Mouse (Mus musculus) hindbrain, embryonic 16.5 days (tissue): Measurements from ENCODE around the gene 3110082I17Rik. TPM values are rescaled to one million over a fixed set of nuclear protein-coding genes. Genes with fewer than 3 reads are reported as not detected.

ENCODE experiments used
- ATAC-seq: fragments of 200-750 bp; cut with Nextera tagmentation; 2 replicates; pipeline ENCODE4 v1.8.0; 2017; ENCODE audit warnings: moderate TSS enrichment, moderate library complexity
- H3K27ac ChIP-seq: fragments of 300-500 bp; sonication (generic); 2 replicates; pipeline ENCODE4 v1.5.1; 2014; ENCODE audit warnings: low read depth, mild to moderate bottlenecking, control low read depth, low read length, moderate library complexity
- H3K27me3 ChIP-seq: fragments of 300-500 bp; sonication (generic); replicated peaks from 2 replicates; pipeline ENCODE4 v1.6.1; 2014; ENCODE audit warnings: low read length; ENCODE audit not compliant: control insufficient read depth, insufficient read depth
- H3K36me3 ChIP-seq: fragments of 300-500 bp; sonication (generic); 2 replicates; pipeline ENCODE4 v1.6.1; 2014; ENCODE audit warnings: mild to moderate bottlenecking, low read length, moderate library complexity, mixed read lengths; ENCODE audit not compliant: control insufficient read depth, insufficient read depth
- H3K4me1 ChIP-seq: fragments of 300-500 bp; sonication (generic); 2 replicates; pipeline ENCODE4 v1.6.1; 2014; ENCODE audit warnings: low read depth, low read length; ENCODE audit not compliant: control insufficient read depth, insufficient read depth
- H3K4me2 ChIP-seq: fragments of 300-500 bp; sonication (generic); 2 replicates; pipeline ENCODE4 v1.6.1; 2014; ENCODE audit warnings: mild to moderate bottlenecking, low read length, control low read depth, moderate library complexity
- H3K4me3 ChIP-seq: fragments of 300-500 bp; sonication (generic); 2 replicates; pipeline ENCODE4 v1.5.1; 2014; ENCODE audit warnings: mild to moderate bottlenecking, low read length, control low read depth, moderate library complexity
- H3K9ac ChIP-seq: fragments of 300-500 bp; sonication (generic); 2 replicates; pipeline ENCODE4 v1.6.1; 2014; ENCODE audit warnings: low read depth, mild to moderate bottlenecking, control low read depth, low read length, moderate library complexity
- H3K9me3 ChIP-seq: fragments of 300-500 bp; sonication (generic); 2 replicates; pipeline ENCODE4 v1.6.1; 2014; ENCODE audit warnings: mild to moderate bottlenecking, low read length, moderate library complexity; ENCODE audit not compliant: control insufficient read depth
- WGBS: fragments of 180-500 bp; shearing (Covaris S2); extraction: QIAGEN DNeasy Blood & Tissue Kit; methylation state at CpG from one replicate; pipeline ENCODE4 v1.1.7; 2014; 5-methylcytosine and 5-hydroxymethylcytosine counted together
- polyA plus RNA-seq: library from polyadenylated mRNA; unstranded; fragments of >200 nt; fragmentation: Nextera tagmentation; extraction: Ambion mirVana; gene quantifications from 2 replicates; pipeline ENCODE4 v1.2.1, GENCODE M21; 2015

The 3110082I17Rik gene
- 18.4 and 20.3 TPM in 2 replicates for polyA plus RNA-seq

DNA sequence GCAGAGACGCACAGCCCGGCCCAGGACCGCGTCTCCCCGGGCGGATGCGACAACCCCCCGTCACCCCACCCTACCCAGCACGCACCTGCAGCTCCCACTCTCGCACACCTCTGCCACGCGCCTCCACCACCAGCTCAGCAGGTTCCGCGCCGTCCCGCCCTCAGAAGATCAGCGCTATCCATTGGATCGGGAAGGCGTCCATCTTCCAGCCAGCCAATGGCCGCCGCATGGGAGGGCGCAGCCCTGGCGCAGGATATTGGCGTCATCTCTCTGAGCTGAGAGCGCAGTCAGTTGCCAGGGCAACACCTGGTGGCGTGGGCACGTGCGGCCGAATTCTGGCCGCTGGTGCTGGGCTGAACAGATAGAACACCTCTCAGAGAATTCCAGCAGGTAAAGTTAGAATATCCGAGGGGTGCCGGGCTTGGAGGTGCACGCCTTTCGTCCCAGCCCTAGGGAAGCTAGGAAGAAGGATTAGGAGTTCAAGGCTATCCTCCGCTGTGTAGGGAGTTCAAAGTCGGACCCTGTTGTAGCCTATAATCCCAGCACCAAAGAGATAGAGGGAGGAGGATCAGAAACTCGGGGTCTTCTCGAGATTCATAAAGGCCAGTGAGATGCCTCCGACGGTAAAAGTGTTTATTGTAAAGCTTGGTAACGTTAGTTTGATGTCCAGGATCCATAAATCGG lies at the start of gene 3110082I17Rik:
TSS of gene 3110082I17Rik (minus strand) at position 144 of the 684 bp plus-strand sequence.
- Histone ChIP-seq H3K4me1 (peaks cover 15% of the 10 kb centered on the region), H3K27me3 (no peaks in the 10 kb centered on the region), H3K36me3 (no peaks in the 10 kb centered on the region), H3K27ac (no peak within 1 kb of the TSS), H3K9ac (peak within 1 kb of the TSS; percentile 71), H3K9me3 (no peaks in the 10 kb centered on the region), H3K4me3 (peak within 1 kb of the TSS; percentile 71), H3K4me2 (peak within 1 kb of the TSS; percentile 94)
- WGBS, result 3% methylated on average over 42 of the region's 42 CpGs
- ATAC-seq, result peak; percentile 99

DNA sequence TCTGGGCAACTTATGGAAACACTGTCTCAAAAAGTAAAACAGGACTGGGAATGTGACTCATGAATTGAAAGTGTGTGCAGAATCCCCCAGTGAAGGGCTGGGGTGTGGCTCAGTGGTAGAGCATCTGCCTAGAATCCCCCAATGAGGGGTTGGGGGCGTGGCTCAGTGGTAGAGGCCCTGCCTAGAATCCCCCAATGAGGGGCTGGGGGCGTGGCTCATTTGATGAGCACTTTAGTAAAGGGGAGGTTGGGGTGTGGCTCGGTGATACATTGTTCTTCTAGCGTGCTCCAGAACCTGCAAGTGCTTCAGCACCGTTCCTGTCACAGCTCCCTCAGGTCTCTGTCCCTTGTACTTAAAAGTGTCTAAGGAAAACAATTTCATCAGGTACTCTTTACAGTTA lies 45.9 kb upstream of the 3110082I17Rik start:
- no peak overlapping the region for H3K9ac ChIP-seq
- H3K27me3 ChIP-seq, result peaks cover 11% of the 10 kb centered on the region
- H3K4me1 ChIP-seq, result no peaks in the 10 kb centered on the region
- no peak overlapping the region for H3K4me2 ChIP-seq
- no peaks in the 10 kb centered on the region for H3K36me3 ChIP-seq
- 15% methylated on average over 5 of the region's 5 CpGs for WGBS
- no peaks in the 10 kb centered on the region for H3K9me3 ChIP-seq
- H3K27ac ChIP-seq, result no peak overlapping the region
- no peak for ATAC-seq
- H3K4me3 ChIP-seq, result no peak overlapping the region

DNA sequence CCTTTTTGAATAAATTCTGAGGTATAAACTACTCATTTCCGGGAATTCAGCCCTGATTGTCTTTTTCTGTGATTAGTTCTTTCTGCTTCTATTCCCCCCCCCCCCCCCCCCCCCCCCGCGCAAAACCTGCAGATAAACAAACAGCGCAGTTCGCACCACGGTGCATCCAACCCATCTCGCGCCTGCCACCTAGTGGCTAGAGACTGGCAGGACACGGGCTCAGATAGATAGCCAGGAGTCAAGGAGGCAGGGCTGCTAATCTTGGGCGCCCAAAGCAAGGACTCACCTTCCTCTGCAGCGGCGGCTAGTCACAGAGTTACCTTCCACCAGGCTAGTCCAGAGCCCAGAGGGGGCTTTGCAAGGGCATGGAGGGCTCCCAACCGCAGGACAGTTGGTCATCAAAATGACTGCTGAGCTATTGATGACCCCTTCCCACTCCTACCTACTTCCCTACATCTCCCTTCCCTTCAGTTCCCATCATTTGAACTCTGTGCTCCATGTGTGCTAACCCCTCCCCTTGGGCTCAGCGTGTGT lies 44.8 kb upstream of the 3110082I17Rik start:
- no peaks in the 10 kb centered on the region for H3K4me1 ChIP-seq
- H3K36me3 ChIP-seq, result no peaks in the 10 kb centered on the region
- no peak overlapping the region for H3K4me3 ChIP-seq
- no peak overlapping the region for H3K9ac ChIP-seq
- 7% methylated on average over 12 of the region's 14 CpGs for WGBS
- 0 out of 2 replicates have a peak, but pooled peaks have one; percentile 24 for ATAC-seq
- H3K9me3 ChIP-seq, result no peaks in the 10 kb centered on the region
- H3K4me2 ChIP-seq, result no peak overlapping the region
- H3K27ac ChIP-seq, result no peak overlapping the region
- peaks cover 7% of the 10 kb centered on the region for H3K27me3 ChIP-seq

DNA sequence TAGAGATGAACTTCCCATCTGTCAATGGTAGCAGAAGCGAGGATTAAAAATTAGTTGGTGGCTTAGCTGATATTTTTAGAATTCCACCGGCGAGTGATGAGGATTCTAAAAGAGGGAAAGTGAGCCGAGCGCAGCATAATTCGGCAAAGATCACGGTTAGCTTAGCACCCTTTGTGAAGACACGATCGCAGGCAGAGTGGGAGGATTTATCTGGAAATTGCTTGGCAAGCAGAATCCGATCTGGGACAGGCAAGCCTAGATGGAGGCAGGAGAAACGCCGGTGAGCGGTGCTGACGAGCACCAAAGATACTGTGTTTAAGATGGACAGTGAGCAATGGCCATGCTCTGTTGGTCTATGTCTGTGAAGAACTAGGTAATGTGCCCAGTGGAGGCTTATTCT lies 42.0 kb upstream of the 3110082I17Rik start:
- peaks cover 7% of the 10 kb centered on the region for H3K27me3 ChIP-seq
- H3K4me3 ChIP-seq, result no peak overlapping the region
- H3K9ac ChIP-seq, result no peak overlapping the region
- 87% methylated on average over 14 of the region's 14 CpGs for WGBS
- H3K27ac ChIP-seq, result no peak overlapping the region
- ATAC-seq, result no peak
- no peak overlapping the region for H3K4me2 ChIP-seq
- H3K9me3 ChIP-seq, result no peaks in the 10 kb centered on the region
- H3K4me1 ChIP-seq, result no peaks in the 10 kb centered on the region
- H3K36me3 ChIP-seq, result no peaks in the 10 kb centered on the region

DNA sequence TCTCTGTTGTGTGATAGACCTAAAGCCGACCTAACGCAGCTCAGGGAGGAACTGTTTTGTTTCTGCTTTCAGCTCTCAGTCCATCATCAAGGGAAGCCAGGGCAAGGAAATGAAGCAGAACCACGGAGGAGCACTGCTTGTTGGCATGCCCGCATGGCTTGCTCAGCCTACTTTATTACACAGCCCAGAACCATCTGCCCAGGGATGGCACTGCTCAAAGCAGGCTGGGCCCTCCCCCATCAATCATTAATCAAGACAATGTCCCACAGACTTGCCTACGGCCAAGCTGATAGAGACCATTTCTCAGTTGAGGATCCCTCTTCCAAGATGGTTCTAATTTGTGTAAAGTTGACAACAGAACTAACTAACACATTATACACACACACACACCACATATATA lies 38.5 kb upstream of the 3110082I17Rik start:
- WGBS, result 50% methylated on average over 5 of the region's 5 CpGs
- Histone ChIP-seq H3K4me3 (no peak overlapping the region), H3K36me3 (no peaks in the 10 kb centered on the region), H3K27ac (no peak overlapping the region), H3K4me1 (no peaks in the 10 kb centered on the region), H3K4me2 (no peak overlapping the region), H3K27me3 (no peaks in the 10 kb centered on the region), H3K9me3 (no peaks in the 10 kb centered on the region), H3K9ac (no peak overlapping the region)
- no peak for ATAC-seq

DNA sequence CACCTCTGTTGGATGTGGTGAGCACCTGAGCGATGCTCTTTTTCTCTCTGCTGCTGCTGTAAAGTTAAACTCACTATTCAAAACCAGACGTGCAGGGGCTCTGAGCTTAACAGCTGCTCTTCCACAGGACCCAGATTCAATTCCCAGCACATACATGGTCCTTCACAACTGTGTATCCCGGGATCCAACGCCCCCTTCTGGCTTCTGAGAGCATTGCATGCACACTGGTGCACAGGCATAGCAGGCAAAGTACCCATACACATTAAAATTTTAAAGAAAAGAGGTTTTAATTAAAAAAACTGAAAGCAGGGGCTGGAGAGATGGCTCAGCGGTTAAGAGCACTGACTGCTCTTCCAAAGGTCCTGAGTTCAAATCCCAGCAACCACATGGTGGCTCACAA lies 36.6 kb upstream of the 3110082I17Rik start:
- H3K4me2 ChIP-seq, result no peak overlapping the region
- 56% methylated on average over 5 of the region's 5 CpGs for WGBS
- no peaks in the 10 kb centered on the region for H3K9me3 ChIP-seq
- H3K27ac ChIP-seq, result no peak overlapping the region
- no peaks in the 10 kb centered on the region for H3K27me3 ChIP-seq
- H3K36me3 ChIP-seq, result no peaks in the 10 kb centered on the region
- H3K4me1 ChIP-seq, result no peaks in the 10 kb centered on the region
- H3K4me3 ChIP-seq, result no peak overlapping the region
- ATAC-seq, result no peak
- no peak overlapping the region for H3K9ac ChIP-seq

DNA sequence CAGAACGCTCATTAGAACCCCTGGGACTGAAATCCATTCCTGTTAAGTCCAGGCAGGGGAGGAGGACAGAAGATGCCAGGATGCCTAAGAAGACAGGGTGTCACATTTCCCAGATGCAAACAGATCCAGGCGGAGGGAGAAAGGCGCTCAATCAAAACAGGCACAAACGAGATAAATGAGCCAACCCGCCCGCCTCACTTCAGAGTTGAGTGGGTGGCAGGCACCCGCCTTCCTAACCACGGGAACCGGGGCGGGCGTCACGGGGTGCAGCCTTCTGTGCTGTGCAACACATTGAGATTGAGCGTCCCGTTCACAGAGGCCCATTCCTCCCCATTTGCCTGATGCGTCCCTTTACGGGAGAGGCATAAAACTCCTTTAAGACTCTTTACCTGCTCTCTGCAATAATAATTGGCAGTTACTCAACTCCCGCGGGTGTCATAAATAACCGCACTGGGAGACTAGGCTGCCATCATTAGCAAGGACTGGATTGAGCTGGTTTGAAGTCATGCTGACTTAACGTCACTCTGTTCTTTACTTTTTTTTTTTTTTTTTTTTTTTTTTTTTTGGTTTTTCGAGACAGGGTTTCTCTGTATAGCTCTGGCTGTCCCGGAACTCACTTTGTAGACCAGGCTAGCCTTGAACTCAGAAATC lies 34.8 kb upstream of the 3110082I17Rik start:
- Histone ChIP-seq H3K4me3 (no peak overlapping the region), H3K36me3 (no peaks in the 10 kb centered on the region), H3K4me2 (no peak overlapping the region), H3K9me3 (no peaks in the 10 kb centered on the region), H3K27me3 (no peaks in the 10 kb centered on the region), H3K9ac (no peak overlapping the region), H3K4me1 (no peaks in the 10 kb centered on the region), H3K27ac (no peak overlapping the region)
- WGBS, result 63% methylated on average over 22 of the region's 22 CpGs
- no peak for ATAC-seq

DNA sequence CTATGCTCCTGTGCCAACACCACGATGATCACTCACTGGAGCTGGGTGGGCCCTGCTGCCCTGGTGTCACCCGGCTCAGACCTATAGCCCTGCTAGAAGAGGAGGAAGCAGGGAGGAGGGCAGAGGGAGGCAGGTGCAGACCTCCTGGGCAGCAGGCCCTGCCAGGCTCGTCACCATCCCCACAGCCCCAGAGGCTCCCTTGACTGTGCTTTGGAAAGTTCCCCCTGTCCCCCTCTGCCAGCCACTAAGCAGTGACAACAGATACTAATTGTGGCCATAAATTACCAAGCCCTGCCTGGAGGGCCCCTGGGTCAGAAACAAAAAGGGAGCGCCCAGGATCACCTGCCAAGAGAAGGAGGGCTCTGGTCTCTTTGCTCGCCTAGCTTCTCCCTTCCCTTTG lies 33.4 kb upstream of the 3110082I17Rik start:
- no peaks in the 10 kb centered on the region for H3K27me3 ChIP-seq
- H3K4me3 ChIP-seq, result no peak overlapping the region
- no peaks in the 10 kb centered on the region for H3K36me3 ChIP-seq
- no peak for ATAC-seq
- no peak overlapping the region for H3K27ac ChIP-seq
- H3K4me2 ChIP-seq, result no peak overlapping the region
- no peaks in the 10 kb centered on the region for H3K9me3 ChIP-seq
- 41% methylated on average over 4 of the region's 5 CpGs for WGBS
- no peaks in the 10 kb centered on the region for H3K4me1 ChIP-seq
- H3K9ac ChIP-seq, result no peak overlapping the region

DNA sequence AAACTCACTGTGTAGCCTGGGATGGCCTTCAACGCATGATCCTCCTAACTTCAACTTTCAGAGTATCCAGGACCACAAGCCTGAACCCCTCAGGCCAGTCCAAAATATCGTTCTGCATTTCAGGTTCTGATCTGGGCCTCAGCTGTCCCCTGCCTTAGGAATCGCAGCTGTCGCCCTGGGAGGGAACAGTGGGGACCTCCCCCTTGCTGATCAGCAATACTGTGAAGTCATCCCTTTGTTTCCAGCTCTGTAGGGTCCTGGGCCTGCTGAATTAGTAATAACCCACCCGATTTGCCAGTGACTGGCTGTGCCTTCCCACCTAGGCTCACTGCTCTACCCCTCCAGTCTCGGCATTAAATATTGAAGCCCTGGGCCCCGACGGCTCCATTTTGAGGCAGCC lies 31.0 kb upstream of the 3110082I17Rik start:
- Histone ChIP-seq H3K9me3 (peaks cover 5% of the 10 kb centered on the region), H3K27ac (no peak overlapping the region), H3K36me3 (no peaks in the 10 kb centered on the region), H3K4me3 (no peak overlapping the region), H3K4me1 (no peaks in the 10 kb centered on the region), H3K4me2 (no peak overlapping the region), H3K9ac (no peak overlapping the region), H3K27me3 (no peaks in the 10 kb centered on the region)
- WGBS, result 31% methylated on average over 8 of the region's 8 CpGs
- no peak for ATAC-seq
